Mouse (Mus musculus): ENCODE data around the gene Med11. TPM values are rescaled to one million over a fixed set of nuclear protein-coding genes. Genes with fewer than 3 reads are reported as not detected.

Gene Med11
- total RNA-seq, 2 experiments from 2014 or later: 4.2 to 6.8 TPM

DNA sequence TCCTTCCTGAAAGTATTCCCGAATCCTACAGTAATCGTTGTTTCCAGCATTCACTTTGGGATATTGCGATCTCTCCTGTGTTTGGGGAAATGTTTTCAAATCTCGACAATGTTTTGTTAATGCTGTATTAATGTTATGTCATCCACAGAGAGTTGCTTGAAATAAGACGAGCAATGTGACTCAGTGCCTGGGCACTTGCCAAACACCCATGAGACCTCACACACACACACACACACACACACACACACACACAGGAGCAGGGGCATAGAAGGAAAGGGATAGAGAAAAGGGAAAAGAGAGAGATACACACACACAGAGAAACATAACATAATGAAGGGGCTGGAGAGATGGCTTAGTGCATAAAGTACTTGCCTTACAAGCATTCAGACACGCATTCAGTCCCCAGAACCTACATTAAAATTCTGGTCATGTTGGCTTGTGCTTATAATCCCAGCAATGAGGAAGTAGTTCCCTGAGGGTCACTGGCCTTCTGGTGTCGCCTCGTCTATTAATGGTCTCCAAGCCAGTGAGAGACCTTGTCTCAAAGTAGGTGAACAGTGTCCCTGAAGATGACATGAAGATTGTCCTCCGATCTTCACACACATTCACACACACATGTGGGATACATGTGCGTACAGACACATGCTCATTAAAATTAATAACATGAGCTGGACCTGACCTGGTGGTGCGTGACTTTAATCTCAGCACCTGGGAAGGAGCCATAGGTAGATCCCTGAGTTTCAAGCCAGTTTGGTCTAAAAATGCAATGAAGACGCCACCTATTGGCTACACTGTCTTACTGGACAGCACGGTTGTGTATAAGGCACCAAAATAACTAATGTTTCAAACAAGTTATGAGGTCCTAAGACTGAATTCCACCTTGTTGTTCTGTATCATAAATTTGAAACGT, 48.1 kb downstream of the Med11 start:
- DNase-seq: no peak
- intact Hi-C loops (cut with DNase I): loop anchor here (2.0 kb wide), 1 partner anchor 45 kb away; no protein-coding TSS in a partner anchor

DNA sequence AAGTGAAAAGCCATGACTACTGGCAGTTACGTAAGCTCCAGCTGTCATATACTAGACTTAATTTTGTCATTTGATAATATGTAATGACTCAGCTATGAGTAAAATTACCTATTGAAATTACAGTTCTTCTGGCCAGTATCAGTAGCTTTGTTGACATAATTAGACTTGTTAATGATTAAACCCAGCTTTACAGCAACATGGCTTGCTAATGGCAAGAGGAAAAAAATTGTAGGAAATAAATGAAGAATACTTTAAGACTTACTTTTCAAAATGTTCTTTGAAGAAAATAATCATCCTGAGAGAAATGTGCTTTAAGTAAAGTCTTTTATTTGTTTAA, 48.7 kb downstream of the Med11 start:
- intact Hi-C loops (cut with DNase I): no loop called here
- DNase-seq: no peak

- DNase-seq: no peak
These were observed 50.3 kb downstream of the Med11 start for GRCm38 (mm10) chr11:70502018-70502417.

More at GRCm38 (mm10) chr11:70502018-70502417, 50.3 kb downstream of the Med11 start:
- intact Hi-C loops (cut with DNase I): no loop called here

Small RNA genes lying within 50 kb of the gene (microRNA-seq; reads per million reads assigned to microRNA genes)
- 0 to 0.36 reads per million in 2 experiments for gene Mir7115

Other genes with a start within 250 kb of the Med11 start
- gene Slc16a11, start 239.2 kb upstream of the Med11 start, total RNA-seq (2021): under 1 TPM; 0.46 to 0.49 TPM
- gene Slc16a13, start 230.9 kb upstream of the Med11 start, total RNA-seq (2021): under 1 TPM; 0.74 to 0.94 TPM
- gene Bcl6b, start 222.1 kb upstream of the Med11 start, total RNA-seq (2021): 1 to 10 TPM; 3.7 to 6.5 TPM
- 10 to 100 TPM; 29.3 to 31.9 TPM for gene 0610010K14Rik, start 214.0 kb upstream of the Med11 start, total RNA-seq (2021)
- gene Gm21988, start 212.1 kb upstream of the Med11 start, total RNA-seq (2021): 1 to 10 TPM; 1.3 to 2.4 TPM
- 100 to 1,000 TPM in 1 of 2 experiments, 10 to 100 TPM in 1; 94.6 to 110 TPM for gene Rnasek, start 212.1 kb upstream of the Med11 start, total RNA-seq (2021)
- 1 to 10 TPM in 1 of 2 experiments, under 1 TPM in 1; 0.82 to 1.2 TPM for gene Alox12, start 196.6 kb upstream of the Med11 start, total RNA-seq (2021)
- not detected for gene Alox12e, start 129.3 kb upstream of the Med11 start, total RNA-seq (2021)
- gene Alox15, start 99.9 kb upstream of the Med11 start, total RNA-seq (2021): under 1 TPM in 1 of 2 experiments, not detected in 1; 0.87 TPM
- 10 to 100 TPM; 16.1 to 20.9 TPM for gene Pelp1, start 41.9 kb upstream of the Med11 start, total RNA-seq (2021)
- gene Arrb2, start 19.3 kb upstream of the Med11 start, total RNA-seq (2021): 1 to 10 TPM; 6.2 to 8.1 TPM
- under 1 TPM; 0.10 to 0.61 TPM for gene Zmynd15, start 7.5 kb downstream of the Med11 start, total RNA-seq (2021)
- gene Cxcl16, start 8.1 kb downstream of the Med11 start, total RNA-seq (2021): 1 to 10 TPM; 1.4 to 1.5 TPM
- gene Tm4sf5, start 53.3 kb downstream of the Med11 start, total RNA-seq (2021): not detected
- gene Vmo1, start 62.7 kb downstream of the Med11 start, total RNA-seq (2021): not detected
- gene Gltpd2, start 67.3 kb downstream of the Med11 start, total RNA-seq (2021): not detected
- 100 to 1,000 TPM; 242 TPM for gene Psmb6, start 73.4 kb downstream of the Med11 start, total RNA-seq (2021)
- gene Gm40193, start 81.0 kb downstream of the Med11 start, total RNA-seq (2021): not detected
- gene Pld2, start 88.1 kb downstream of the Med11 start, total RNA-seq (2021): 10 to 100 TPM; 15.0 to 17.2 TPM
- gene Mink1, start 111.0 kb downstream of the Med11 start, total RNA-seq (2021): 10 to 100 TPM; 28.0 to 31.1 TPM
- gene 4930544D05Rik, start 163.9 kb downstream of the Med11 start, total RNA-seq (2021): not detected
- gene Chrne, start 167.3 kb downstream of the Med11 start, total RNA-seq (2021): 10 to 100 TPM; 18.0 to 28.1 TPM
- not detected for gene Gp1ba, start 187.2 kb downstream of the Med11 start, total RNA-seq (2021)
- gene Rnf167, start 195.3 kb downstream of the Med11 start, total RNA-seq (2021): 10 to 100 TPM; 27.3 to 33.8 TPM
- 100 to 1,000 TPM; 308 to 309 TPM for gene Slc25a11, start 195.6 kb downstream of the Med11 start, total RNA-seq (2021)
- 100 to 1,000 TPM; 288 to 339 TPM for gene Pfn1, start 202.7 kb downstream of the Med11 start, total RNA-seq (2021)
- 1,000 to 10,000 TPM; 8,161 to 9,332 TPM for gene Eno3, start 205.3 kb downstream of the Med11 start, total RNA-seq (2021)
- gene Spag7, start 217.5 kb downstream of the Med11 start, total RNA-seq (2021): 10 to 100 TPM; 78.9 to 81.6 TPM
- 10 to 100 TPM; 36.8 to 38.8 TPM for gene Camta2, start 236.2 kb downstream of the Med11 start, total RNA-seq (2021)
- gene Inca1, start 248.2 kb downstream of the Med11 start, total RNA-seq (2021): 1 to 10 TPM; 3.7 to 4.5 TPM
- gene Kif1c, start 248.6 kb downstream of the Med11 start, total RNA-seq (2021): 100 to 1,000 TPM; 460 to 537 TPM